Mouse (Mus musculus): ENCODE measurements around the gene Pknox1. TPM values are rescaled to one million over a fixed set of nuclear protein-coding genes. Genes with fewer than 3 reads are reported as not detected.

Pknox1 gene
- 10 to 100 TPM; 49.1 to 71.5 TPM for polyA plus RNA-seq (2017; shearing (Covaris generic))

GRCm38 (mm10) chr17:31564015-31564857 lies at the start of gene Pknox1:
Pknox1 (plus strand) TSS chr17:31564734.

DNA sequence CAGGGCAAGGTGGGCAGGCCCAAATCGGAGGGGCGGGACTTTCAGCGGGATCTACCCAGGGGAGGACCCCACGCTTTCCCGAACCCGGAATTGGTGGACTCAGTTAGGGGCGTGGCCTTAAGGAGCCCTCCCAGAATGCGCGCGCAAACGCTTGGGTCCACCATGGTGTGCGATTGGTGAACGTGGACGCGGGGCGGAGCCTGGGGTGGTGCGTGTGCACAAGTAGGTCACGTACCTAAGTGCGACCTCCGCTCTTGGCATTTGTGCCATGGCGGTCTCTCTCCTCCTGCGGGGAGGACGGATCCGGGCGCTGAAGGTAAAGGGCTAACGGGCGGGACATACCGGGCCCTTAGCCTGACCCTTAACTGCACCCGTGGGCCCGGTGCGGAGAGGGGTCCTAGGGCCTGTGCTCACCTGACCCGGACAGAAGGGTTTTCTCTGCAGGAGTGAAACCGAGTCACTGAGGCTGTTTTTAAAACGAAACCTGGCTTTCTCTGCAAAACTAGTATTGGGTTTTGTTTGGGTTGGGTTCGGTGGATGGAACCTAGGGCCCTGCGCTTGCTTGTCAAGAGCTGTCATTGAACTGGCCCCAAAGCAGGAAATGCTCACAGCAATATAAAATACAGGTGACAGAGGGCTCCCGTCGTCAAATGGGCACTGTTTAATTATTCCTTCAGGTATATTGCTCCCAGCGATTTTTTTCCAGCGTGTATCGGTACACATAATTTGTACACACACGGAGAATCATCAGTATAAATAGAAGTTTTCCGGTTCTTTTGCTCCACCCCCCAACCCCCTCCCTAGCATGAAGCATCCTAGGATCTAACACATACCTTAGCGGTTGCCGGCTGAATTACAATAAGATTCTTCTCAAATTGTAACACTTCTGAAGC lies 44.3 kb upstream of the Pknox1 start, which contains the start of the genes Wdr4 and Ndufv3:
Gene Wdr4 (minus strand): TSS at position 35 of the 893 bp plus-strand sequence.
Gene Ndufv3 (plus strand): TSS at position 170 of the 893 bp plus-strand sequence.

GRCm38 (mm10) chr17:31636942-31637811 lies 72.6 kb downstream of the Pknox1 start, which contains the start of gene Cbs:
Cbs (minus strand) TSS chr17:31637238.

Other genes with a start within 250 kb of the Pknox1 start
- gene Pde9a, start 178.5 kb upstream of the Pknox1 start, polyA plus RNA-seq (2017; shearing (Covaris generic)), result under 1 TPM in 1 of 2 experiments, not detected in 1; 0.47 TPM
- 10 to 100 TPM; 23.3 to 39.9 TPM for gene Wdr4, start 44.8 kb upstream of the Pknox1 start, polyA plus RNA-seq (2017; shearing (Covaris generic))
- gene Ndufv3, start 44.6 kb upstream of the Pknox1 start, polyA plus RNA-seq (2017; shearing (Covaris generic)), result 100 to 1,000 TPM; 185 to 189 TPM
- under 1 TPM; 0.28 to 0.50 TPM for gene Cbs, start 72.5 kb downstream of the Pknox1 start, polyA plus RNA-seq (2017; shearing (Covaris generic))
- gene U2af1, start 94.2 kb downstream of the Pknox1 start, polyA plus RNA-seq (2017; shearing (Covaris generic)), result 100 to 1,000 TPM; 194 to 226 TPM
- gene Cryaa, start 113.1 kb downstream of the Pknox1 start, polyA plus RNA-seq (2017; shearing (Covaris generic)), result not detected

Data from inflammation-experienced regulatory T-cells (primary cell).